Mouse (Mus musculus) cortical plate, adult 2 months (tissue): ENCODE results near the gene Gtpbp1.

Source experiments
- CTCF ChIP-seq: fragments of 200-500 bp; IDR thresholded peaks from 2 replicates; pipeline ENCODE4 v1.5.1; 2011; ENCODE audit warnings: mild to moderate bottlenecking, control low read depth, low read length; ENCODE audit not compliant: insufficient read depth; ENCODE audit errors: extremely low read depth
- POLR2A ChIP-seq: fragments of 200-500 bp; IDR thresholded peaks from 2 replicates; pipeline ENCODE4 v1.6.1; 2011; ENCODE audit warnings: mild to moderate bottlenecking, low read length, control low read depth; ENCODE audit not compliant: insufficient read depth; ENCODE audit errors: extremely low read depth

DNA sequence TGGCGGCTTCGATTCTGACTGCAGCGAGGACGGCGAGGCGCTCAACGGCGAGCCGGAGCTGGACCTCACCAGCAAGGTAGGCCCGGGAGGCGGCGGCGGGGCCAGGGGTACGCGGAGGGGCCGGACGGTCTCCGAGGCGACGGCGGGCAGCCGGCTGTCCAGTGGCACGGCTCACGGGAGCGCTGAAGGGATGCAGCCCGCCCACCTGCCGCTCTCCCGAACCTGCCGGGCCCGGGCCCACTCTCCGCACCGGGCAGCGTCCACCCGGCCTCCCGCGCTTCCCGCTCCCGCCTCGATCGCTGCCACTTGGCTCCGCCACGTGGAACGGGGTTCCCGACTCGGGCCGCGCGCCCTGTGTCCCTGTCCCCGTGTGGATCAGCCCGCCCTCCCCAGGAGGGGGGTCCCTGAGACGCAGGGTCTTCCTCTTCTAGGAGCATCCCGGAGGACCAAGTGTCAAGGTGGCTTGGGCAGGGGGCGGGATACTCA lies 421 bp downstream of the Gtpbp1 start:
- TF ChIP-seq POLR2A (no peak), CTCF (no peak)
